Mouse (Mus musculus) cortical plate, adult 2 months (tissue): ENCODE measurements at regions not wholly inside any gene's neighbourhood (a gene's known extent, or its start where the extent isn't known, plus 50 kb on each side); places are given as distances from the start of the nearest gene placed in this dataset.

Experiments used
- CTCF ChIP-seq: fragments of 200-500 bp; IDR thresholded peaks from 2 replicates; pipeline ENCODE4 v1.5.1; 2011; ENCODE audit warnings: mild to moderate bottlenecking, control low read depth, low read length; ENCODE audit not compliant: insufficient read depth; ENCODE audit errors: extremely low read depth
- POLR2A ChIP-seq: fragments of 200-500 bp; IDR thresholded peaks from 2 replicates; pipeline ENCODE4 v1.6.1; 2011; ENCODE audit warnings: mild to moderate bottlenecking, low read length, control low read depth; ENCODE audit not compliant: insufficient read depth; ENCODE audit errors: extremely low read depth

DNA sequence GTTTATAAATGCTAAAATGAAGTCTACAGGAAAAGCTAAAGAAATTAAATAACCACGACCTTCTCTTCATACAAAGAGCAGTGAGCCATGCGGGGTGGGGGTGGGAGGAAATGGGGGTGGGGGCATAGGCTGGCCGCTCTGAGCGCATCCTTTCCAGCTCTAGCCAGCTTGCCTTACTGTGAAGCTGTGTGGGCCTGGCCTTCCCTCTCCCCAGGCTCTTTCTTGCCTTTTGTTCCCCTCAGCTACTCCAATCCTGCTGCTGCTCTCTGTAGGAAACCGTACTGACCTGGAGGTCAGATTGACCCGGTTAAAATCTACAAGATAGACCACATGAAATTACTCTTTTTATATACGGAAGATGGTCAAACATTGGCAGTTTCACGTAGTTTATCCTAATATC lies 111.7 kb upstream of the Foxn2 start:
- no peak for TF ChIP-seq CTCF
- TF ChIP-seq POLR2A: no peak
